Mouse (Mus musculus) lung, postnatal 0 days (tissue): ENCODE measurements around the gene Gm49354.
"Not testable (repeated sequence)": the region's sequence is repeated elsewhere in the genome, so short reads cannot be mapped to it uniquely, and the experiment has no call there.

Experiments used
- CTCF ChIP-seq: IDR thresholded peaks from 2 replicates; pipeline ENCODE4 v1.5.1; 2016; ENCODE audit warnings: antibody characterized with exemption, mild to moderate bottlenecking
- EP300 ChIP-seq: IDR thresholded peaks from 2 replicates; pipeline ENCODE4 v1.6.1; 2016; ENCODE audit warnings: antibody characterized with exemption, mild to moderate bottlenecking, control low read depth

- TF ChIP-seq CTCF, EP300: not testable (repeated sequence)
Observed at GRCm38 (mm10) chr13:59711984-59712383, 70.1 kb downstream of the Gm49354 start, which contains the start of gene Spata31d1b.
